Mouse (Mus musculus): ENCODE results near the gene Prrg2.
"Not testable (repeated sequence)": the region's sequence is repeated elsewhere in the genome, so short reads cannot be mapped to it uniquely, and the experiment has no call there.

The Prrg2 gene

GRCm38 (mm10) chr7:45035631-45036030 lies 26.8 kb downstream of the Prrg2 start:
- DNase-seq (ENCODE audit: low read depth, low spot score), result no peak

GRCm38 (mm10) chr7:45033722-45034359 lies 28.6 kb downstream of the Prrg2 start:
- DNase-seq (ENCODE audit: low read depth, low spot score), result no peak

- no peak for DNase-seq (ENCODE audit: low read depth, low spot score)
These were observed 31.6 kb downstream of the Prrg2 start for GRCm38 (mm10) chr7:45030857-45031256.

DNA sequence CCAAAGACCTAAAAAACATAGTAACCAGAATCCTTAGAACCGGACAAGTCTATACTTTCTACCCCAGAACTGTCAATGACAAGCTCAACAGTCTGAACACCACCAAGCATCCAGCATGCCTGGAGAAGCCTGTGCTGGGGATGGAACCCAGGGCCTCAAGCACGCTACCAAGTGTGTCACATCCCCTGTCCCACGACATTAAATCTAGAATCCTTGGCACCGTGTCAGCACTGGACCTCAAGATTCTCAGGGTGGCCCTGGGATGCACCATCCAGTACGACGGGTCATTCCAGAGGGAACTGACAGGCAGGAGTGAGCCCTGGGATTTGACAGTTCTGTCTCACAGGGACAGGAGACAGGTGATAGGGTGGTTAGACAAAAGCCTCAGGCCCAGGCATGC lies 32.5 kb downstream of the Prrg2 start:
- no peak for DNase-seq (ENCODE audit: low read depth, low spot score)

- DNase-seq (ENCODE audit: low read depth, low spot score), result no peak
These were observed 34.1 kb downstream of the Prrg2 start for GRCm38 (mm10) chr7:45028351-45028750.

- DNase-seq (ENCODE audit: low read depth, low spot score), result no peak
These were observed 34.7 kb downstream of the Prrg2 start for GRCm38 (mm10) chr7:45027761-45028160.

DNA sequence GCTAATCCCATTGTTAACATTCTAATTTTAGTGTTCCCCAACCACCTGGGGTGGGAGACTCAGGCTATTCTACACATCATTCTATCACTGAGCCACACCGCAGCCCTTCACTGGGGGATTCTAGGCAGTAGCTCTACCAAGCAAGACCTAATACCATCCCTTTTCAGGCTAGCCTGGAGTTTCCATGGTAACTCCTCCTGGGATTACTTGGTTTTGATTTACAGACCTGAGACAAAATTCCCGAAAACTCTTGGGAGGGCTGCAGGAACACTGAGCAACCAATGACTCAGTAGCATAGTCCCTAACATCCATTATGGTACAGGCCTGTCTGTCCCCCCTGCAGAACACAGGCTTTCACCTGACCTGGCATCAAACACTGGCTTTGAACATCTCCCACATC lies 36.2 kb downstream of the Prrg2 start:
- DNase-seq (ENCODE audit: low read depth, low spot score), result no peak

GRCm38 (mm10) chr7:45025601-45026220 lies 36.8 kb downstream of the Prrg2 start:
- no peak for DNase-seq (ENCODE audit: low read depth, low spot score)

GRCm38 (mm10) chr7:45024281-45025248 lies 37.9 kb downstream of the Prrg2 start:
- DNase-seq (ENCODE audit: low read depth, low spot score), result no peak

DNA sequence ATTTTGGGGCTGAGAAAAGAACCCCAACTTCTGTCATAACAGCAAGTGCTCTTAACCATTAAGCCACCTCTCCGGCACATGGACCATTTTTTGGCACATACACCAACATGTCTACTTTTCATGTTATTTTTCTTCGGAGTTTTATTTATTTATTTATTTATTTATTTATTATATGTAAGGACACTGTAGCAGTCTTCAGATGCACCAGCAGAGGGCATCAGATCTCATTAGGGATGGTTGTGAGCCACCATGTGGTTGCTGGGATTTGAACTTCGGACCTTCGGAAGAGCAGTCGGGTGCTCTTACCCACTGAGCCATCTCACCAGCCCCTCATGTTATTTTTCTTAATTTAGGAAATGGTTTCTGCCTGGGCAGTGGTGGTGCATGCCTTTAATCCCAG lies 38.8 kb downstream of the Prrg2 start:
- DNase-seq (ENCODE audit: low read depth, low spot score), result not testable (repeated sequence)

- no peak for DNase-seq (ENCODE audit: low read depth, low spot score)
These were observed 42.3 kb downstream of the Prrg2 start for GRCm38 (mm10) chr7:45020225-45020624.

- no peak for DNase-seq (ENCODE audit: low read depth, low spot score)
These were observed 43.4 kb downstream of the Prrg2 start for GRCm38 (mm10) chr7:45019031-45019571.

- DNase-seq (ENCODE audit: low read depth, low spot score), result peak; percentile 46
These were observed 45.0 kb downstream of the Prrg2 start, which contains the start of gene Rras for GRCm38 (mm10) chr7:45017242-45018061. Rras (plus strand) TSS chr7:45017961.

DNA sequence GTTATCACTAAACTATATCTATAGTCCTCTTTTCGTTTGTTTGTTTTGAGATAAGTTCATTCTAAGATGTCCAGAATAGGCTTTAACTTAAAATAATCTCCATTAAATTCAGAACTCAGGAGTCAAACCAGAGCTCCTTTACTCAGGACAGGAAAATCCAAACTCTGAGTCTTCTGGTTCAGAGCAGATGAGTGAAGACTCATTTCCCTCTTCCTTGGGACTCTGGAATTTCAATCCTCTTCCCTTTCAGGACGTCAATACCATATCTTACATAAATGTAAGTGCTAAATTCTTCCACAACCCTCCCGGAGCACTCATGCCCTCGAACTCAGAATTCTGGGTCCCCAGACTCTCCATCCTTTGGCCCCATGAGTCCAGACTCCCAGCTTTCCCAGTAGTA lies 45.7 kb downstream of the Prrg2 start:
- no peak for DNase-seq (ENCODE audit: low read depth, low spot score)

GRCm38 (mm10) chr7:45015957-45016612 lies 46.4 kb downstream of the Prrg2 start, which contains the start of gene Scaf1:
Scaf1 (minus strand) TSS chr7:45016363.
- DNase-seq (ENCODE audit: low read depth, low spot score), result peak; percentile 99

- DNase-seq (ENCODE audit: low read depth, low spot score), result no peak
These were observed 47.0 kb downstream of the Prrg2 start for GRCm38 (mm10) chr7:45015344-45015956.

DNA sequence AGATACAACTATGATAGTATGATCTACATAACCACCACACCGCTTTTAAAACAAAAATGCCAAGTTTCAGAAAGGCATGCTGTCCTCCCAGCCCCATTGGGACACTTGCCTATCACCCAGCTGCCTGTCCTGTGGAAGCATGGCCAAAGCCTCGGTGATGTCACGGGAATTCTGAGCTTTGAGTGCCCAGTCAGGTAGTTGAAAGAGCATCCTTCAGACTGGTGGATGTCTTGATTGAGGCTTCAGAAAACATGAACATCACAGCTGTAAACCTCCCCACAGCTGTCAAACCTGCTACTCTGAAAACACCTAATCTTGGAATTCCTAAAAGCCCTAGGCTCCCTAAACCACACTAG lies 48.4 kb downstream of the Prrg2 start:
- DNase-seq (ENCODE audit: low read depth, low spot score), result no peak

GRCm38 (mm10) chr7:45013366-45014095 lies 48.9 kb downstream of the Prrg2 start:
- DNase-seq (ENCODE audit: low read depth, low spot score), result no peak

DNA sequence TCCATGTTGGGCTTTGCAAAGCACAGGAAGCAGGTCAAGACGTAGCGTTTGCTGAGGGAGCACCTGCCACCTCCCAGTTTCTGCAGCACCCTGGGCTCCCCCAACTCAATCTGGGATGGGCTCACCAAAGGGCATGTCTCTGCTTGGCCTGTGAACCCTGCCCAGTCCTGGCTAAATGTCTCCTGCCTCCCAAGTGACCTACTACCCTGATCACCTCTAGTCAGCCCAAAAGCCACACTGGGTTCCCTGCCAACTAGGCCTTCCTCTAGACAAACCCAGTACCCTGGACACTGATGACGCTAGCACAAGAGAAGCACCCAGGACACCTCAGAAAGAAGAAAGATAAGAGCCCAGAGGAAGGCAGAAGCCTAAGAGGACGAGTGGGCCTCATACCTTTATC lies 49.7 kb downstream of the Prrg2 start:
- no peak for DNase-seq (ENCODE audit: low read depth, low spot score)

DNA sequence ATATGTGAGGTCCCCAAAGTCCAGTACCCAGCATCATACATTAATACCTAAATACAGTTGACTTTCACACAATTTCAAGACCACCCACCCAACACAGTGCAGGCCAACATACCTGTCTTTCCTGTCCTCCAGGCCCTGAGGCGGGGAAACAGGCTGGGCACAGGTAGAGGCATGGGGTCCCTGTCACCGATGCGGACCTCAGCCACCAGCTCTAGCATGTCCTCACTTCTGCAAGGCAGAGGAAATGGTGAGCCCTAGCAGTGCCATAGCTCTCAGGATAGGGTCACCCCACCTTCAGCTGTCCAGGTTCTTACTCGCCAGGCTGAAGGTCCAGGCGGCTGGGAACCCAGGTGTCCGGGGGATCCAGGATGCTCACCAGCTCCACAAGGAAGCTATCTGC lies 50.5 kb downstream of the Prrg2 start:
- no peak for DNase-seq (ENCODE audit: low read depth, low spot score)

Data from retina, postnatal 7 days (tissue).